Mouse (Mus musculus) effector memory CD4-positive, alpha-beta T cell, adult 7 months (primary cell): ENCODE data around the gene Gm8356. TPM values are rescaled to one million over a fixed set of nuclear protein-coding genes. Genes with fewer than 3 reads are reported as not detected.

Source experiments
- polyA plus RNA-seq: library from polyadenylated mRNA; unstranded; fragments of 100-300 nt; shearing (Covaris generic); gene quantifications from one replicate; pipeline ENCODE4 v1.2.1, GENCODE M21; 2017

Gm8356 gene
- not detected for polyA plus RNA-seq

DNA sequence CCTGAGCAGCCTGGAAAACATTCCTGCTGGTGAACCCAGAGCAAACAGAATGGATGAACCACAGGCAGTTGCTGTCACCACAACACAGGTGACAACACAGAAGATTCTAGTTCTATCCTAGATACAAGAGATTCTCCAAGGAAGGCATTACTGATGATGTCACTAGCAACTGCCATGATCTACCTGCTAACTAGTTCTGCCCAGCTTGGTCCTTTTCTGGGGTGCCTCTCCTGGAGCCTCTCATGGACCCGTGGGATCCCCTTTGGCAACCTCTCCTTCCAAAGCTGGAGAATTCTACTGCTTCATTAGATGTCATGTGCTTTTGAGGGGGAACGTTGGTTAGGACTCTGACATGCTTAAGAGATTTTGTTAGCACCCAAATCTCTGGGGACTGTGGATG is at the start of gene Gm8356:
Gene Gm8356, minus strand, starts transcription at position 101 of the 400 bp plus-strand sequence.

Other genes starting within 250 kb of the Gm8356 start
- gene Gm21103, start 232.4 kb downstream of the Gm8356 start, polyA plus RNA-seq = not detected
- not detected for gene Gm3618, start 193.6 kb downstream of the Gm8356 start, polyA plus RNA-seq
- gene Gm16440, start 147.0 kb downstream of the Gm8356 start, polyA plus RNA-seq = not detected
- gene Gm3591, start 124.8 kb downstream of the Gm8356 start, polyA plus RNA-seq = not detected
- 0.39 TPM for gene Gm3594, start 92.7 kb downstream of the Gm8356 start, polyA plus RNA-seq
- not detected for gene Gm3629, start 53.3 kb upstream of the Gm8356 start, polyA plus RNA-seq
- 1.2 TPM for gene Gm3460, start 85.1 kb upstream of the Gm8356 start, polyA plus RNA-seq
- 0.29 TPM for gene Gm10251, start 146.9 kb upstream of the Gm8356 start, polyA plus RNA-seq
- gene Gm8050, start 183.0 kb upstream of the Gm8356 start, polyA plus RNA-seq = not detected
- 3.1 TPM for gene Gm3636, start 205.0 kb upstream of the Gm8356 start, polyA plus RNA-seq
- 0.39 TPM for gene Gm8362, start 237.1 kb upstream of the Gm8356 start, polyA plus RNA-seq